In genomic region chr7:116607628-116608225, GRCm38 (mm10) we compare ENCODE assay signal across 7 mouse cellular contexts.
DNase-seq lines count a peak whose midpoint lies in the region; ATAC-seq and TF ChIP-seq lines count a peak whose summit lies in the region.

No protein-coding gene starts in this region.

- H3K27ac ChIP-seq in heart, embryonic 14.5 days (replicated peaks in 1 of 2; ENCODE audit: control insufficient read depth in 1 of 2, insufficient read depth in 1 of 2, low read depth in 2 of 2, low read length in 2 of 2) = no peak overlapping the region
- no peak overlapping the region for H3K27ac ChIP-seq in liver, embryonic 11.5 days (ENCODE audit: low read depth, low read length)
- H3K27ac ChIP-seq in stomach, embryonic 15.5 days = no peak overlapping the region

- peak; percentile 6 for DNase-seq in ZHBTc4 (ENCODE audit: low read depth, low spot score)
- no peak for DNase-seq in liver, embryonic 11.5 days (ENCODE audit: low spot score)
- no peak for DNase-seq in cerebellum, postnatal 25 days

- peak overlapping the region; percentile 39; the same call in 1 of the 2 replicates for H3K4me3 ChIP-seq in E14TG2a.4 (replicated peaks; ENCODE audit: low read length)
- peak overlapping the region; percentile 37 to 39 for H3K4me3 ChIP-seq in heart, embryonic 14.5 days (ENCODE audit: control insufficient read depth in 1 of 2, insufficient read depth in 1 of 2, low read depth in 1 of 2, low read length in 2 of 2)
- peak overlapping the region; percentile 33 for H3K4me3 ChIP-seq in liver, embryonic 11.5 days (ENCODE audit: low read depth, low read length)
- peak overlapping the region; percentile 31 for H3K4me3 ChIP-seq in stomach, embryonic 15.5 days (replicated peaks)

- ATAC-seq in heart, embryonic 14.5 days (ENCODE audit: insufficient number of reproducible peaks, insufficient read depth, low FRiP score, low read depth) = no peak
- 0 out of 2 replicates have a peak, but pooled peaks have one; percentile 19 for ATAC-seq in liver, embryonic 11.5 days (replicated peaks; ENCODE audit: low FRiP score)
- no peak for ATAC-seq in stomach, embryonic 15.5 days (ENCODE audit: insufficient read depth, low FRiP score, low read depth)
- no peak for ATAC-seq in erythroblast, adult 5-6 weeks (replicated peaks; ENCODE audit: low FRiP score, poor library complexity, severe bottlenecking)

- TF ChIP-seq CTCF in E14TG2a.4 (conservative IDR thresholded peaks at IDR 0.05; ENCODE audit: low read length) = no peak

- 5% methylated on average over 15 of the region's 15 CpGs for WGBS in heart, embryonic 14.5 days
- WGBS in liver, embryonic 11.5 days = 4% methylated on average over 15 of the region's 15 CpGs
- 4% methylated on average over 15 of the region's 15 CpGs for WGBS in stomach, embryonic 15.5 days

- no peaks in the 10 kb centered on the region for H3K36me3 ChIP-seq in E14TG2a.4 (ENCODE audit: insufficient read depth, low read length)
- no peaks in the 10 kb centered on the region for H3K36me3 ChIP-seq in heart, embryonic 14.5 days (ENCODE audit: control insufficient read depth, insufficient read depth, low read length)
- H3K36me3 ChIP-seq in liver, embryonic 11.5 days (ENCODE audit: control insufficient read depth, insufficient read depth, low read length) = no peaks in the 10 kb centered on the region
- no peaks in the 10 kb centered on the region for H3K36me3 ChIP-seq in stomach, embryonic 15.5 days

- no peaks in the 10 kb centered on the region for H3K9me3 ChIP-seq in E14TG2a.4 (ENCODE audit: low read length)
- H3K9me3 ChIP-seq in heart, embryonic 14.5 days (ENCODE audit: control insufficient read depth, low read length) = no peaks in the 10 kb centered on the region
- H3K9me3 ChIP-seq in liver, embryonic 11.5 days (ENCODE audit: control insufficient read depth, low read length) = no peaks in the 10 kb centered on the region
- no peaks in the 10 kb centered on the region for H3K9me3 ChIP-seq in stomach, embryonic 15.5 days

- peaks cover 4% of the 10 kb centered on the region; the same call in 1 of the 2 replicates for H3K27me3 ChIP-seq in E14TG2a.4 (ENCODE audit: insufficient read depth, low read length)
- no peaks in the 10 kb centered on the region for H3K27me3 ChIP-seq in heart, embryonic 14.5 days (ENCODE audit: control insufficient read depth, insufficient read depth, low read length)
- H3K27me3 ChIP-seq in liver, embryonic 11.5 days (replicated peaks; ENCODE audit: control insufficient read depth, insufficient read depth, low read length) = no peaks in the 10 kb centered on the region
- H3K27me3 ChIP-seq in stomach, embryonic 15.5 days (replicated peaks) = no peaks in the 10 kb centered on the region

- peak overlapping the region; percentile 90 for H3K4me2 ChIP-seq in heart, embryonic 14.5 days (ENCODE audit: low read length)
- peak overlapping the region; percentile 71 for H3K4me2 ChIP-seq in liver, embryonic 11.5 days
- H3K4me2 ChIP-seq in stomach, embryonic 15.5 days = peak overlapping the region; percentile 60

- peak overlapping the region; percentile 57 for H3K9ac ChIP-seq in heart, embryonic 14.5 days (ENCODE audit: low read length)
- no peak overlapping the region for H3K9ac ChIP-seq in liver, embryonic 11.5 days (ENCODE audit: low read depth, low read length)
- no peak overlapping the region for H3K9ac ChIP-seq in stomach, embryonic 15.5 days

- peaks cover 10% of the 10 kb centered on the region for H3K4me1 ChIP-seq in E14TG2a.4 (replicated peaks; ENCODE audit: low read depth, low read length)
- peaks cover 6 to 7% of the 10 kb centered on the region in 2 experiments for H3K4me1 ChIP-seq in heart, embryonic 14.5 days (ENCODE audit: control insufficient read depth in 2 of 2, insufficient read depth in 2 of 2, low read length in 2 of 2)
- H3K4me1 ChIP-seq in liver, embryonic 11.5 days (replicated peaks; ENCODE audit: control insufficient read depth, insufficient read depth, low read length) = peaks cover 7% of the 10 kb centered on the region
- 0 out of 2 replicates have a peak, but pooled peaks cover 5% of the 10 kb centered on the region for H3K4me1 ChIP-seq in stomach, embryonic 15.5 days
